Mouse (Mus musculus) neural tube, embryonic 13.5 days (tissue): ENCODE results near the gene Olfr902. TPM values are rescaled to one million over a fixed set of nuclear protein-coding genes. Genes with fewer than 3 reads are reported as not detected.
"Not testable (repeated sequence)": the region's sequence is repeated elsewhere in the genome, so short reads cannot be mapped to it uniquely, and the experiment has no call there.

ENCODE experiments used
- ATAC-seq: fragments of 200-750 bp; cut with Nextera tagmentation; 2 replicates; pipeline ENCODE4 v1.8.0; 2017; ENCODE audit warnings: low read depth, mild to moderate bottlenecking, moderate TSS enrichment, moderate library complexity
- H3K27ac ChIP-seq: fragments of 300-500 bp; sonication (generic); replicated peaks from 2 replicates; pipeline ENCODE4 v1.5.1; 2015; ENCODE audit warnings: moderate library complexity, mild to moderate bottlenecking, inconsistent platforms
- H3K27me3 ChIP-seq: fragments of 300-500 bp; sonication (generic); 2 replicates; pipeline ENCODE4 v1.6.1; 2015; ENCODE audit warnings: mild to moderate bottlenecking, inconsistent platforms
- H3K36me3 ChIP-seq: fragments of 300-500 bp; sonication (generic); 2 replicates; pipeline ENCODE4 v1.6.1; 2015; ENCODE audit warnings: mild to moderate bottlenecking, inconsistent platforms
- H3K4me1 ChIP-seq: fragments of 300-500 bp; sonication (generic); replicated peaks from 2 replicates; pipeline ENCODE4 v1.6.1; 2015; ENCODE audit warnings: inconsistent platforms
- H3K4me2 ChIP-seq: fragments of 300-500 bp; sonication (generic); 2 replicates; pipeline ENCODE4 v1.6.1; 2015; ENCODE audit warnings: inconsistent platforms, mild to moderate bottlenecking, moderate library complexity
- H3K4me3 ChIP-seq: fragments of 300-500 bp; sonication (generic); 2 replicates; pipeline ENCODE4 v1.5.1; 2015; ENCODE audit warnings: mild to moderate bottlenecking, inconsistent platforms
- H3K9ac ChIP-seq: fragments of 300-500 bp; sonication (generic); 2 replicates; pipeline ENCODE4 v1.6.1; 2015; ENCODE audit warnings: moderate library complexity, mild to moderate bottlenecking, inconsistent platforms
- H3K9me3 ChIP-seq: fragments of 300-500 bp; sonication (generic); 2 replicates; pipeline ENCODE4 v1.6.1; 2016; ENCODE audit warnings: inconsistent platforms
- WGBS: fragments of 180-500 bp; shearing (Covaris S2); methylation state at CpG from one replicate; pipeline ENCODE4 v1.1.7; 2015; 5-methylcytosine and 5-hydroxymethylcytosine counted together
- polyA plus RNA-seq: library from polyadenylated mRNA; unstranded; fragments of >200 nt; fragmentation: Nextera tagmentation; extraction: Ambion mirVana; gene quantifications from 2 replicates; pipeline ENCODE4 v1.2.1, GENCODE M21; 2015

Olfr902 gene
- polyA plus RNA-seq, result not detected in 2 replicates

DNA sequence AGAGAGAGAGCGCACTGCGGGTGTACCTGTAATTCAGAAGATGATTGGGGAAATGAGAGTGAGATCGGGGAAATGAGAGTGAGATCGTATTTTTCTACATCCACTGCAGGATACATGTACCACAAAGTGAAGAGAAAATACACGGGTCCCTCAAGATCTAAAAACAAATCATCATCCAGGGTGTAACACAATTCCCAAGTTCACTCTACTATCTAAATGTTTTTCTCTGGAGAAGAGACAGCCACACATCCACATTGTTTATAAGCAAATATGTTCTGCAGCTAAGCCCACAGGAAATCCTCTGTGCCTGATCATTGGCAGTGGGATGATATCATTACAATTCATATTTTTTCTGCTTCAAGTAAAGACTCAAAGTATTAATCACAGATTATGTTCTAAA, at the start of gene Olfr902:
TSS of gene Olfr902 (plus strand) at position 301 of the 400 bp plus-strand sequence.
- Histone ChIP-seq H3K4me2 (no peak within 1 kb of the TSS), H3K4me1 (no peaks in the 10 kb centered on the region), H3K36me3 (no peaks in the 10 kb centered on the region), H3K9me3 (no peaks in the 10 kb centered on the region), H3K27ac (no peak within 1 kb of the TSS), H3K4me3 (no peak within 1 kb of the TSS), H3K9ac (no peak within 1 kb of the TSS), H3K27me3 (no peaks in the 10 kb centered on the region)
- no peak for ATAC-seq
- 91% methylated on average over 5 of the region's 5 CpGs for WGBS

DNA sequence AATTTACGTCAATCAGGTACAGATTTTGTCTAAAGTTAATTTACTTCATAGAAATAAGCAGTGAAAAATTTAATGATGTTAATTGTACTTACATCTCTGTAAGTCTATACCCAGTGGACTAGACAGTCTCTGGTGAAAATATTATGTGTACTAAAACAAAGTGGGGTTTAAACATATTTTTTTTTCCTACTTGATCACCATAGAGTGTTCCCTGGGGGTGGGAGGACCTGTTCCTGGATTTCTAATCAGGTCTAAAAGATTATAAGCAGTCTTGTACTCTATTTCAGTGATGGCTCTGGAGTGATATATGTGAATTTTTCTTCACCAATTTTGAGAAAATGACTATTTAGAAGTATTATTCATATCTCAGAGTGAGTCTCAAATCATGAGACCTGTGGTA, 46.1 kb upstream of the Olfr902 start, which contains the start of gene Olfr147:
TSS of gene Olfr147 (plus strand) at position 301 of the 400 bp plus-strand sequence.
- Histone ChIP-seq H3K4me1 (no peaks in the 10 kb centered on the region), H3K9ac (no peak within 1 kb of the TSS), H3K4me2 (no peak within 1 kb of the TSS), H3K36me3 (no peaks in the 10 kb centered on the region), H3K27ac (no peak within 1 kb of the TSS), H3K9me3 (no peaks in the 10 kb centered on the region), H3K27me3 (no peaks in the 10 kb centered on the region), H3K4me3 (no peak within 1 kb of the TSS)
- ATAC-seq, result no peak
- WGBS, result 93% methylated on average over 1 of the region's 1 CpGs

- not testable (repeated sequence) for H3K27me3 ChIP-seq, H3K36me3 ChIP-seq, H3K4me2 ChIP-seq, H3K4me1 ChIP-seq, H3K4me3 ChIP-seq, H3K9me3 ChIP-seq, H3K27ac ChIP-seq, H3K9ac ChIP-seq, ATAC-seq
- WGBS, result 93% methylated on average over 3 of the region's 3 CpGs
Observed at GRCm38 (mm10) chr9:38407502-38407901, 40.0 kb upstream of the Olfr902 start.

- 95% methylated on average over 14 of the region's 14 CpGs for WGBS
- not testable (repeated sequence) for H3K9ac ChIP-seq, H3K4me3 ChIP-seq, H3K9me3 ChIP-seq, ATAC-seq, H3K4me2 ChIP-seq, H3K27ac ChIP-seq, H3K36me3 ChIP-seq, H3K4me1 ChIP-seq, H3K27me3 ChIP-seq
Observed at GRCm38 (mm10) chr9:38413502-38413901, 34.0 kb upstream of the Olfr902 start.

GRCm38 (mm10) chr9:38423801-38424200, 23.7 kb upstream of the Olfr902 start:
- no peak overlapping the region for H3K27ac ChIP-seq
- no peak for ATAC-seq
- no peak overlapping the region for H3K4me3 ChIP-seq
- 0 out of 2 replicates have a peak, but pooled peaks cover 4% of the 10 kb centered on the region for H3K9me3 ChIP-seq
- H3K36me3 ChIP-seq, result no peaks in the 10 kb centered on the region
- H3K4me2 ChIP-seq, result no peak overlapping the region
- no peak overlapping the region for H3K9ac ChIP-seq
- H3K4me1 ChIP-seq, result no peaks in the 10 kb centered on the region
- no peaks in the 10 kb centered on the region for H3K27me3 ChIP-seq

DNA sequence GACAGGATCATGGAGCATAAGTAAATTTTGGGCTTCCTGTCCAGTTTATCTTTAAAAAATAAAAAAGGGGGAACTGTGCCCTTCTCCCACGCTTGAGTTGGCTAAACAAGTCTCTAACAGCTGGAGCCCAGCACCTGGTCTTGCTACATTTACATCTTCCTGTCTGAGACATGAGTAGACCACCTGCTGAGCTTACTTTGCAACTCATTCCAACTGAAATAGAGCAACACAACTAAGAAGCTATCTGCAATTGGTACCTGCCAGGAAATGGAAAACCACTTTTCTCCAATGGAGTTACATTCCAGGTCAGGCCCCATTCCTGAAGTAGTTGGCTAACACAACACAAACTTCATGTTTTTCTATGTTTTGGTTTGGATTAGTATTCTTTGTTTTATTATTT, 20.4 kb upstream of the Olfr902 start:
- H3K9me3 ChIP-seq, result 0 out of 2 replicates have a peak, but pooled peaks cover 4% of the 10 kb centered on the region
- H3K36me3 ChIP-seq, result no peaks in the 10 kb centered on the region
- no peaks in the 10 kb centered on the region for H3K27me3 ChIP-seq
- no peak overlapping the region for H3K4me3 ChIP-seq
- no peak overlapping the region for H3K4me2 ChIP-seq
- H3K9ac ChIP-seq, result no peak overlapping the region
- H3K27ac ChIP-seq, result no peak overlapping the region
- no peak for ATAC-seq
- no peaks in the 10 kb centered on the region for H3K4me1 ChIP-seq
- WGBS, result 62% methylated on average over 1 of the region's 1 CpGs

- Histone ChIP-seq H3K27me3 (no peaks in the 10 kb centered on the region), H3K27ac (no peak within 1 kb of the TSS), H3K9me3 (0 out of 2 replicates have a peak, but pooled peaks cover 4% of the 10 kb centered on the region), H3K4me1 (no peaks in the 10 kb centered on the region), H3K4me2 (no peak within 1 kb of the TSS), H3K4me3 (no peak within 1 kb of the TSS), H3K36me3 (no peaks in the 10 kb centered on the region), H3K9ac (no peak within 1 kb of the TSS)
- no peak for ATAC-seq
- 79% methylated on average over 1 of the region's 1 CpGs for WGBS
Observed at GRCm38 (mm10) chr9:38429155-38429554, 18.3 kb upstream of the Olfr902 start, which contains the start of gene Olfr901. Gene Olfr901 (plus strand): TSS chr9:38429455.

GRCm38 (mm10) chr9:38462844-38463243, 15.4 kb downstream of the Olfr902 start, which contains the start of gene Olfr904:
Gene Olfr904 (plus strand): TSS chr9:38463144.
- Histone ChIP-seq H3K27me3 (no peaks in the 10 kb centered on the region), H3K9me3 (no peaks in the 10 kb centered on the region), H3K9ac (no peak within 1 kb of the TSS), H3K27ac (no peak within 1 kb of the TSS), H3K4me3 (no peak within 1 kb of the TSS), H3K36me3 (no peaks in the 10 kb centered on the region), H3K4me1 (no peaks in the 10 kb centered on the region), H3K4me2 (no peak within 1 kb of the TSS)
- ATAC-seq, result no peak

GRCm38 (mm10) chr9:38470807-38471206, 23.4 kb downstream of the Olfr902 start, which contains the start of gene Olfr905:
Gene Olfr905 (plus strand): TSS chr9:38471107.
- Histone ChIP-seq H3K4me1 (no peaks in the 10 kb centered on the region), H3K4me2 (no peak within 1 kb of the TSS), H3K36me3 (no peaks in the 10 kb centered on the region), H3K9me3 (no peaks in the 10 kb centered on the region), H3K9ac (no peak within 1 kb of the TSS), H3K27me3 (no peaks in the 10 kb centered on the region), H3K27ac (no peak within 1 kb of the TSS), H3K4me3 (no peak within 1 kb of the TSS)
- no peak for ATAC-seq

- H3K36me3 ChIP-seq, result no peaks in the 10 kb centered on the region
- H3K9ac ChIP-seq, result no peak within 1 kb of the TSS
- no peak within 1 kb of the TSS for H3K4me3 ChIP-seq
- no peak for ATAC-seq
- H3K4me1 ChIP-seq, result no peaks in the 10 kb centered on the region
- no peaks in the 10 kb centered on the region for H3K27me3 ChIP-seq
- no peaks in the 10 kb centered on the region for H3K9me3 ChIP-seq
- H3K4me2 ChIP-seq, result no peak within 1 kb of the TSS
- WGBS, result 92% methylated on average over 3 of the region's 3 CpGs
- no peak within 1 kb of the TSS for H3K27ac ChIP-seq
Observed at GRCm38 (mm10) chr9:38486785-38487184, 39.3 kb downstream of the Olfr902 start, which contains the start of gene Olfr906. Gene Olfr906 (plus strand): TSS chr9:38487085.

GRCm38 (mm10) chr9:38495501-38495900, 48.0 kb downstream of the Olfr902 start, which contains the start of gene Olfr907:
Gene Olfr907 (plus strand): TSS chr9:38495801.
- H3K9ac ChIP-seq, result no peak within 1 kb of the TSS
- H3K4me1 ChIP-seq, result no peaks in the 10 kb centered on the region
- H3K27me3 ChIP-seq, result no peaks in the 10 kb centered on the region
- no peak within 1 kb of the TSS for H3K4me3 ChIP-seq
- H3K4me2 ChIP-seq, result no peak within 1 kb of the TSS
- no peak for ATAC-seq
- H3K9me3 ChIP-seq, result no peaks in the 10 kb centered on the region
- no peak within 1 kb of the TSS for H3K27ac ChIP-seq
- 86% methylated on average over 2 of the region's 2 CpGs for WGBS
- H3K36me3 ChIP-seq, result no peaks in the 10 kb centered on the region
